Mouse (Mus musculus) liver, postnatal 0 days (tissue): Measurements from ENCODE around the gene Tgm2.

Experiments
- CTCF ChIP-seq: sonication (generic); IDR thresholded peaks from 2 replicates; pipeline ENCODE4 v1.5.1; 2016; ENCODE audit warnings: antibody characterized with exemption, low read depth
- EP300 ChIP-seq: IDR thresholded peaks from 2 replicates; pipeline ENCODE4 v1.6.1; 2016; ENCODE audit warnings: antibody characterized with exemption, low read depth, mild to moderate bottlenecking

DNA sequence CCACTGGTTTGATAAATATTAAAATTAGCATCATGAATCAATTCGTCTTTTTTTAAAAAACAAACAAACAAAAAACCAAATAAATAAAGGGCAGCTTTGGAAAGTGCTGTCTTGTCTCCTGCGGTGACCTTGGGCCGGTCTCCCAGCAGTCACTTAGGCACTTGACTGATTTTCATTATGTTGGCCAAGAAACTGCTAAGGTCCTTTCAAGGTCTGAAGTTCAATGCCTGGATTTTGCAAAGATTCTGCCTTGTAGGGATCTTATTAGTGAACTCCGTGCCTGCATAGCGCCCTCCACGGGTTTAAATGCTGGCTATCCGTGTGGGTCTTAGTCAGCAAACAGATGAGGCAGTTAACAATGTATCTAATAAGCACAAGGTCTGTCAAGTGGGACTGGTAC, 67.3 kb downstream of the Tgm2 start:
- TF ChIP-seq CTCF (no peak), EP300 (no peak)
